Mouse (Mus musculus): ENCODE data around the gene Dnajb12.

The Dnajb12 gene

DNA sequence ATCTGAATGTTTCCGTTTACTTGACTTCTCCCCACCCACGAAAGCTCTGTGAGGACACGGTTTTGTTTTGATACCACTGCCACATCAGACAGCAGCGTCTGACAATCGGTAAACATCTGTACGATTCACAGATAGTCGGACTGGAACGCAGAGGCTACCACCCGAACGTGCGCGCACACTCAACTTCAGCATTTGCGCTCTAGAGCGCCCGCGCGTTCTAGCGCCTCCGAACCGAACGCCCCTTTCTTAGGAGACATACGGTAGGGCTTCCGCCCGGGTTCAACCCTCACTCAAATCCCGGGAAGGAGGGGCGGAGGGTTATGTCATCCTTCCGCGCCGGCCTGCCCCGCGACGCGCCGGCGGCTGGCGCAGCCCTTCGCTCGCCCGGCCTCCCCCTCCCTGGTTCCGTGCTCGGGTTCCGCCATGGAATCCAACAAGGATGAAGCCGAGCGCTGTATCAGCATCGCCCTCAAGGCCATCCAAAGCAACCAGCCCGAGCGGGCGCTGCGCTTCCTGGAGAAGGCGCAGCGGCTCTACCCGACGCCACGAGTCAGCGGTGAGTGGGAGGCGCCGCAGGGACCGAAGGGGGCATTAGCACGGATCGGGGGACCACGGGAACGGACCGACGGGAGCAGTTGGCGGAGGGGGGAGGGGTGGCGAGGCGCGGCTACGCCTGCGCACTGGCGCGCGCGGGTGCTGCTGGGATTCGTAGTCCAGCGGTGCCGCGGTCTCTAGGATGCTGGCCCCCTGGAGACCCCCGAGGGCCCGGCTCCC lies at the start of gene Dnajb12:
Dnajb12 (plus strand) TSS at position 302 of the 774 bp plus-strand sequence.
- peak; percentile 89 for DNase-seq (ENCODE audit: low read depth, low spot score)

DNA sequence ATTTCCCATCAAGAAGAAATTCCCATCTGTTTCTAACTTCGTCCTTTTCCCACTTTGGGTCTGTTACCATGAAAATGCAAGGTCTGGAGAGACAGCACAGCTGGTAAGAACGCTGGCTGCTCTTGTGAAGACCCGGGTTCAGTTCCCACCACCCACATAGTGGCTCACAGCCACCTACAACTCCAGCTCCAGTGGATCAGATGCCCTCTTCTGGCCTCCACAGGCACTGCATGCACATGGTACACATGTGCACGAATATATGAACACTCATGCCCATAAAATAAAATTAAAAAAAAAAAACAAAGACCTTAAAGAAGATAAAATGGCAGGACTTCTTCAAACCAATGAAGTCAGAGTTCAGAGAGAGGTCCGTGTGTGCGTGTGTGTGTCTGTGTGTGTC lies 49.5 kb upstream of the Dnajb12 start:
- DNase-seq (ENCODE audit: low read depth, low spot score), result no peak

DNA sequence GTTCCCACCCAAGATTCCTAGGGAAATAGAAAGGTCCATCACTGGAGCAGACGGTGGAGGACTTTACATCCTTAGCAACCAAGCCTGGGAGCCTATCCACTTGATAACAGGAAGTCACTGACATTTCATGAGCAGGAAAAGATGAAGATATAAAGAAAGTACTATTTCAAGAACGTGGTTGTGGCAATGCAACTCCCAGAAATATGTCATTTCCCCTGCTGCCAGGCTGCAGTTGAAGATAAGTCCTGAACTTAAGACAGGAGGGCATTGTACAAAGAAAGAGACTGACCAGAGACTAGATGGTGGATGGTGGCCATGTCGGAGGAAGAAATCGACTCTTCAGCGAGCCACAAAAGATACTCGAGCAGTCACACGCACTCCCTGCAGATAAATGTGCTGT lies 47.4 kb upstream of the Dnajb12 start:
- no peak for DNase-seq (ENCODE audit: low read depth, low spot score)

DNA sequence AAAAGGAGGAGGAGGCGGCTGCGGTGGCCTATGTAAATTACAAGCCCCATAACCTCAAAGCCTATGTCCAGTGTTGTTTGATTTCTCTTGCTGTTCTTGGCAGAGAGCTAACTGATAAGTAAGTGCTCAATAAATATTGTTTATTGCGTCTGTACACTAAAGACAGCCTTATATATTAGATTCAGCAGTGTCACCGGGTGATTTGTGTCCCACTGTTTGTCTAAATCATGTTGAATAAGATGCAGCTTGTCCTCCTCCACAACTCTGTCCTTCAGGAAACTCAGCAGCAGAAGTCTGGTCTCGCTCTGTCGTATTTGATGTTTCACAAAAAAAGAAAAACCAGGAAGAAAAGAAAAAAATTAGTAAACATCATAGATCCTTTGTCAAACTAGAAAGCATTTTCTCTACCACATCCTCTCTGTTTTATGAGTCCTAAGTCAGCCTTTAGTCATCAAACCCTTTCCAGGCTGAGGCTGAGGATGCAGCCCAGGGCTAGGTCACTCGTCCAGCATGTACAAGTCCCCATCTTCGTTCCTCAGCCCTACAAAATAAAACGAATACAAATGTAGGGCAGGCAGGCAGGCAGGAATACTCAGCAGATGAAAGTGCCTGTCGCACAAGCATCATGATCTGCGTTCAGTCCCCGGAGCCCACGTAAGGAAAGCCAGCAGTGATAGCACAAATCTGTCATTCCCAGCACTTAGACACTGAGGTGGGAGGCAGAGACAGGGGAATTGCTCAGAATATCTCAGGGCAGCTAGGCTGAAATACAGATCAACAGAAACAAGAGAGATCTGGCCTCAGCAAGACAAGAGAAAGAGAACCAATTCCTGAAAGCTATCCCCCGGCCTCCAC lies 43.8 kb upstream of the Dnajb12 start:
- no peak for DNase-seq (ENCODE audit: low read depth, low spot score)

DNA sequence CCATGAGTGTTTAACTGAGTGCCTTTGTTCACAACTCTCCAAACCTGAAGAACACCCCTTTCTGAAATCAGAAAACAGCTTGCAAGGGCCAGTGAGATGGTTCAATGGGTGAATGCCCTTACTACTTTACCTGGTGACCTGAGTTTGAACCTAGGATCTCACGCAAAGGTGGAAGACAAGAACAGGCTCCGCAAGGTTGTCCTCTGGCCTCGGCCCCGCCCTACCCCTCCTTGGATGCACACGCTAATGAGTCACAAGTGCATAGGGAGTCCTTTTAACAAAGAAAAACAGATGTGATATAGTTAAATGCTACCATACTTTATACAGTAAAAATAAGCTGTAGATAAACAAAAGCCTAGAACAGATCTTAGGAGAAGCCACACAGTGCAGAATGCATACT lies 41.9 kb upstream of the Dnajb12 start:
- DNase-seq (ENCODE audit: low read depth, low spot score), result no peak

DNA sequence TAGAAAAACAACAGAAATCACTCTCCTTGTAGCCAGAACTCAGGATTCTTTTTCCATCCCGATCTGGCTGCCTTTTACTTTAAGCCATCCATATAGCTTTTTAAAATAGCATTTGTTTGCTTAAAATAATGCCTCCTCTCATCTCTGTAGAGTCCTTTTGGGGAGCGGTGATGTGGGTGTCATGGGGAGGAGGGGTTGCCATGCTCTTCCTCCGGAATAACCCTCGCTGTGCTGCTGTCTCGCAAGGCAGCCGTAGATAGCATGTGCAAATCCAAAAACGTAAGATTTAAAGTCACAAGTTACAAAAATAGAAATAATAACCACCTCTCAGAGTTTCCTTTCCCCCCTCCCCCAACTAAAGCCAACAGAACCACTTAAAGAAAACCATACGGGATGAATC lies 37.9 kb upstream of the Dnajb12 start:
- no peak for DNase-seq (ENCODE audit: low read depth, low spot score)

DNA sequence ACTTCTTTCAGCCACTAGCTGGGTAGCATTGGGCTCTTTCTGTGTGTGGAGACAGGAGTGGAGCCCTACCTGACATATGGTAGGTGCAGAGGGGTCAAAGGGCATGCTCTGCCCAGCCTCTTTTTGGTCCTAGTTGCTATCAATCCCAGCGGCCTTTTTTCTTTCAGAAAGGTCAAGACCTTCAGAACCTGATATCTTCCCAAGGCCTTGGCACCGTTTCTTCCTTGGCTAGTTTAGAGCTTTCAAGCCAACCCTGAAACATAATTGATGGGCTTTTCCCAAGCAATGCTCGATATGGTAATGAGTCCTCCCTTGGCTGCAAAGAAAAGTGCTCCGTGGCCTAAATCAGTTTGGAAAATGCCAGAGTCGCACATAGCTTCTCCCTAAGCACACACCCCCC lies 36.2 kb upstream of the Dnajb12 start:
- DNase-seq (ENCODE audit: low read depth, low spot score), result no peak

DNA sequence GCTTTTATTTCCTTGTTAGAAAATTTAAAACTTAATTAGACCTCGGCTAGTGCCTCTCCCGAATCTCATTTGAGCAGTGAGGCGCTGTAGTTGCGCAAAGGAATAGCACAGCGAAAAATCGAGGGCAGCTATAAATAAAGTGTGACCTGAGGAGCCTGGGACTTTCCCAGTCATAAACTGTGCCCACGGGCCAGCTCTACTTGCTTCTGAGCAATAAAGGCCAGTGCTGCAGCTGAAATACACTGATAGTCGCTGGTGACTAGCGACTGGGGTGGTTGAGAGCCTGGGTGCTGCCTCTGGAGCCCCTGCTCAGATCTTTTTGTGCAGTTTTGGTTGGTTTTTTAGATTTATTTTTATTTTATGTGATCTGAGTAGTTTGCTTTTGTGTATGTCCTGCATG lies 34.7 kb upstream of the Dnajb12 start:
- DNase-seq (ENCODE audit: low read depth, low spot score), result no peak

DNA sequence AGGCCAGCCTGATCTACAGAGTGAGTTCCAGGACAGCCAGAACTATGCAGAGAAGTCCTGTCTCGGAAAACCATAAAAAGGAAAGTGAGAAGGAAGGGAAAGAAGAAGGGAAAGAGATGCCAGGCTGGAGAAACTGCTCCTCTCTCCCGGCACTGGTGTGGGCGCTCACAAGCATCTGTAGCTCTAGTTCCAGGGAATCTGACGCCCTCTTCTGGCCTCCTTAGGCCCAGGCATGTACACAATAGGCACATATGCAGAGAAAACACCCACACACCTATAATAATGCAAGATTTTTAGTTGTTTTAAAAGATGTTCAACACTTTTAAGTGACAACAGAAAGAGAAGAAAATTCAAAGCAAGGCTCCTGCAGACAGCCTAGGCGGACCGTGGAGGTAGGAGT lies 32.9 kb upstream of the Dnajb12 start:
- no peak for DNase-seq (ENCODE audit: low read depth, low spot score)

DNA sequence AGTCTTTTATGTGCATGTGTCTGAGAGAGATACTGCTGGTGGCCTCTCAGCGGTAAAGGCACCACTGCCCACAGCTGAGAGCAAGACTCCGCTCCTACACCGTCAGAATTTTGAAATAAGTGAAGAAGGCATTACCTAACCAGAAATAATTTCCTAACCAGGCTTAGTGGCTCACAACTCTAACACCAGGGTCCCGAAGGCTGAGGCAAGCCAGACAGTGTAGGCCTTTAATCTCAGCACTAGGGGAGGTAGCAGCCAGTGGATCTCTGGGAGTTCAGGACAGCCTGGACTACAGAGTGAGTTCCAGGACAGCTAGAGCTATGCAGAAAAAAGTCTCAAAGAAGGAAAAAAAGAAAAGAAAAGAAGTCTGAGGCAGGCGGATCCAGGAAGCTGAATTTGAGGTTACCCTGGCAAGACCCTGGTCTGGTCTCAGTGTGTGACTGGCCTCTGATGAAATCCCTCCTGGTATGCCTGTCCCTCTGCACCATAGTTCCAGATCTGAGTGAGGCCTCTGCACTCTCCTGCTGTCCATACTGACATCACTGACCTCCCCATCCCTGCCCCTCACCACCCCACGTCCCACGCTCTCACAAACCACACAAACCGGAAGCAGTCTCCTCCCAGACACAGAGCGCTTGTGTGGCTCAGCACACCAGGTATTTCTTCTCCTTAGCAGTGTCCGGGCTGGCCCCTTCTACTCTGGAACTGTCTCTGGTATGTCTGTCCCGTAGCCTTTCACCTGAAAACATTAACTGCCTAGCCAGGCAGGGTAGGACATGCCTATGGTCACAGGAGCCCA lies 31.1 kb upstream of the Dnajb12 start:
- no peak for DNase-seq (ENCODE audit: low read depth, low spot score)

DNA sequence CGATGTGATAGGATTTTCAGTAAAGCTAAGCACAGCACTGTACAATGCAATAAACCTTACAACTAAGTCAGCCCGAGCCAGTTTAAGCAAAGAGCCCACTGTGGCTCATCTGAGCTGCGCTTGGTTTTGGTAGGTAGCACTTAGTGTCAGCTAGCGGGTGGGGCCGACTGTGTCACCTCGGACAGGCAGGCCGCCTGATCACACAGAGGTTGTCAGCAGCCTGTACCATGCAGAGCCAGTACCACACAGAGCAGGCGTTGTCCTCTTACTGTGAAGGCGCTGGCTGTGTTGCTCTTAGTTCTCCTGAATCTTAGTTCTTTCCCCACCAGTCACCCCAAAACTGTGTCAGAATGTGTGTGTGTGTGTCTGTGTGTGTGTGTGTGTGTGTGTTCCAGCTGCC lies 30.4 kb upstream of the Dnajb12 start:
- DNase-seq (ENCODE audit: low read depth, low spot score), result no peak

DNA sequence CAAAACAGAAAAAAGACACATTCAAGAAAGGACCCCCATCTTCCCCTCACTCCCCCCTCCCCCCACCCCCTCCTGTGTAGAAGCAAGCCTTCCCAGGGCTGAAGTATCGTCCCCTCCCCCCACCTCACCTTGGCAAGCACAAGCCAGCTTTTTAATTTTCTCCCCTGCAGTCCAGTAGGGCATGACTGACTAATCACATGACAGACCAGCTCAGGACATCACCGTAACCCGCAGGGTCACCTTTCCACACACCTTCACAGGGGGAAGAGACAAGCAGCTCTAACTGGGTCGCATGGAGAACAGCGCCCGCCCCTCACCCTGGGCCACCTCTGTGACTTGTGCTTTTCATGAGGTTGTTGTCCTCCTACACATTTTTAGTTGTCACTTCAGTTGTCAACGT lies 30.0 kb upstream of the Dnajb12 start:
- no peak for DNase-seq (ENCODE audit: low read depth, low spot score)

DNA sequence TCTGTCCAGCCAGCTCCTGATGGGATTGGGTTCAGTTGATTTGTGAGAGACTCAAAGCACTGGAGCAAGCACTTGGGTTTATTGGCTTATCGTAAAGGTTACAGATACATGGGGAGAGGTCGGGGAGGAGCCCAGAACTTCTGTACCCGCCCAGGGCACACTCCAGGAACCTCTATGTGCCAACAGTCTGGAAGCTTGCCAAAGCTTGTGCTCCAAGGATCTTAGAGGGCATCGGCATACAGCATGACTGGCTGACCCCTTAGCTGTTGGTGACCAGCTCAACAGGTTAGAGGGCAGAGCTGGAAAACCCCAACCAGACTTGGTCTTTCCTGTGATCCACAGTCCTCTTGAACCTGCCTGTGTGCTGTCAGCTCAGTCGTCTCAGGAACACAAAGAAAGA lies 22.2 kb upstream of the Dnajb12 start:
- DNase-seq (ENCODE audit: low read depth, low spot score), result no peak

DNA sequence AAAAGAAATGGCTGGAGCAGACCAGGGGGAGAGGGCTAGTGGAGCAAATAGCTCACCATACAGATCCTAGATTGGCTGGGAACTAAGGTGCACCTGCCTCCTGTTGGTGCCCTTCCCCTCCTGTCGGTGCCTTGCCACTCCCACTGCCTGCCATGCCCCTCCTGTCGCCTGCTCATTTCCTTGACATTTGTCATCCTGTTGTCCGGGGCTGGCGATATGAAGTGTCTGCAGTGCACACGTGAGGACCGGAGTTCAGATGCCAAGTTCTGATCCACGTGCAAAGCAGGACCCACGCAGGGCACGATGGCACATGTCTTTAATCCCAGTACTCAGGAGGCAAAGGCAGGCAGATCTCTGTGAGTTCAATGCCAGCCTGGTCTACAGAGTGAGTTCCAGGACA lies 18.7 kb upstream of the Dnajb12 start:
- no peak for DNase-seq (ENCODE audit: low read depth, low spot score)

DNA sequence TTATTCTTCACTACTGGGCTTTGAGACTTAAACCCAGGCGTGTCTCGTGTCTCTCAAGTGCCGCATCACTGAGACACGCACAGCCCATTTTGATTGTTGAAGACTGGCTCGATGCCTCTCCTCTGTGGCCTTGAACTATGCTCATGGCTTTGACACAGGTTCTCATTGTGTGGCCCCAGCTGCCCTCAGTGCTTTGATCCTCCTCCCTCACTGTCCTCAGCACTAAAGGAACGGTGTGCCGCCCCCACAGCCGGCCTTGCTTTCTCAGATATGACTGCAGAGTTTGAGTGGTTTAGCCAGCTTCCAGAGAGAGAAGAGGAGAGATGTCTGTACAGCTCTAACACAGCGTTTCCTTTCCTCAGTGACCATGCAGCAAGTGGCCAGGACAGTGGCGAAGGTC lies 18.2 kb upstream of the Dnajb12 start:
- DNase-seq (ENCODE audit: low read depth, low spot score), result no peak

DNA sequence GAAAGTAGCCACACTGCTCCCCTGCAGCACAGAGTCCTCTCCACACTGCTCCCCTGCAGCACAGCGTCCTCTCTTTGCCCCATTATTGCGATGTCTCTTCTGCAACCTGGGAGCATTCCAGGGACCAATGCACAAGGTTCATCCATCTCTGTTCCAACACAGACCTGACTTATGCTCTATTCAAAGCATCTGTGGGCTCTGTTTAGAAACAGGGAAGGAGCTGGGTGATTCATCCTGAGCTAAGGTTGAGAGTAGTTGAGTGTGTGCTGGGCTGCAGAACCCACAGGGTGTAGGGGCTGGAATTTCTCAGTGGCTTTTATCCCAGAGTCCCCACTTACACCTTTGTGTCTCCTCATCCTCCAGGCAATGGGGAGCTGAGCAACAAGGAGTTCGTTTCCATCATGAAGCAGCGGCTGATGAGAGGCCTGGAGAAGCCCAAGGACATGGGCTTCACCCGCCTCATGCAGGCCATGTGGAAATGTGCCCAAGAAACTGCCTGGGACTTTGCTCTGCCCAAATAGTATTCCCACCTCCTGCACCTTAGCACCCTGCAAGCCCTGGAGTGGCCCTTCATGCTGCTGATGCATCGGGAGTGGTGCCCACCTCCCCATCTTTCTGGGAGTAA lies 16.4 kb upstream of the Dnajb12 start:
- no peak for DNase-seq (ENCODE audit: low read depth, low spot score)

DNA sequence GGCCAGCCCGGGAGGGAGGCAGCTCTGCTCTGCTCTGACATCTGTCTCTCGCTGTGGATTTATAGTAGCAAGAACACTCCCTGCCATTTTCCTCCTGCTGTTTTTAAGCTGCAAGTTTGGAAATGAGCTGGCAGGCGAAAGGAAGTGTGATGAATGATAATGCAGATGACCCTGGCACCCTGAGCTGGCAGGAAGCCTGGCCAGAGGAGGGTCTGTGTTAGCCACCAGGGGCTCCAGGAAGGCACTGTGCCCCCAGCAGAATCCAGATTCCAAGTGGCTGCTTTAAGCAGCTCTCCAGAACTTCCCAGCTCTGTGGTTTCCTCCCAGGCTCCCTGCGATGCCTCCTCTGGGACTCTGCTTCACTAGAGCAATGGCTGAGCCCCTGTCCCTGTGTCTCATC lies 15.7 kb upstream of the Dnajb12 start:
- DNase-seq (ENCODE audit: low read depth, low spot score), result no peak

DNA sequence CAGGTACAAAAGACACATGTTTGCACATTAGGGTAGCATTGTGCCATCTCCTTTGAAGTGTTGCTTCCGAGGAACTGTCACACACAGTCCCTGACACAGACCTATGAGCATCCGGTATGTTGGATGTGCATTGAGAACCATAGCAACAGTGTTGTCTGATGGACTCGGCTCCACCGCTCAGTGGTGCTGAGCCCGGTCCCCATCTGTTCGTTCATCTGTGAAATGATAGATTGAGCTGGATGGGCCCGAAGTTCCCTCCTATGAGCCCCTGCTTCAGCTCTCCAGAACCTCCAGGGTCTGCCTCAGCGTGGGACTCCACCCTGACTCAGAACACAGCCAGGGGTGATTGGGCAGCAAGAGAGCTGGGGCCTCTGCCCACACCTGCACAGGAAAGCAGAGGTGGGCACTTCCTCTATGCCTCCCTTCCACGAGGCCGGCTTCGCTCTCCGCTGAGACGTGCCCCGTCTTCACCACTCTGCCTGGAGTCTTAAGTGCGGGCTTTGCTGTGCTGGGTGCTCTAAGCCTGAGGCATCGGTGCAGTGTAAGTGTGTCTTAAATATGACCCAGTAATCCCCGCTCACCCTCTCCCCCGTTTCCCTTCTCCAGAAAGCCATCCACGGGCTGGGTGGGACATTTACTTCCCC lies 15.0 kb upstream of the Dnajb12 start:
- no peak for DNase-seq (ENCODE audit: low read depth, low spot score)

DNA sequence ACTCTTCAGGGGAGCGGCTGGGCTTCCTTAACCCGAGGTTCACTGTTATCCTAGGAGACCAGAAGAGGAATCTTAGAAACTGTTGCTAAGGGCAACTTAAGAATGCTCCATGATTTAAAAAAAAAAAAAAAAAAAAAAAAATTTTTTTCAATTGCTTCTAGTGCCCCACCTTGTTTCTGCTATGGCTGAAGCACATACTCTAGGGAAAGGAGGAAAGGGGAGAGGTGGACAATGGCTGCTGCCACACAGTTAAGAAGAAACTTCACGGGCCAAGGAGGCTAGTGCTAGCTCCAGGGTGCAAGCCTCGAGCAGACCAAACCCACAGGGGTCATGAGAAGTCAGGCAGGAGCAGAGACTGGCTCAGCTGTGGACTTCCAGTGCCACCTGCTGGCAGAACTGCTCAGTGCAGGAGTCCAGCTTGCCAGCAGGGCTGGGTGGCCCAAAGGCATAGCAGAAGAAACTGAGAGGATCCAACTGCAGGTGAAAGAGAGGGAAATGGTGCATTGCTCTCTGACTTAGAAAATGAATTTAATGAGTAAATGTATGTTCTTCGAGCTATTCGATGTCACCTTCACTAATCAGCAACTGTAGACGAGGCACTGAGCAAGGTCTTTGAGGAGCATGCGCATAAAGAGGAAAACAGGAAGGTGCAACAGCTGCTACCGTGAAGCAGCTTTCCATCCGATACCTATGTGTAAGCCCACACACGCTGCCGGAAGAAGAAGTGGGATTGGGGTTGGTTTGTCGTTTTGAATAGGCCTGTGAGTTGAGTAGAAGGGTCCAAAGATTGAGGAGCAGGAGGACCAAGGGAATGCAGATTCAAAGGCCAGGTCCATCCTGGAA lies 14.3 kb upstream of the Dnajb12 start:
- peak; percentile 69 for DNase-seq (ENCODE audit: low read depth, low spot score)

DNA sequence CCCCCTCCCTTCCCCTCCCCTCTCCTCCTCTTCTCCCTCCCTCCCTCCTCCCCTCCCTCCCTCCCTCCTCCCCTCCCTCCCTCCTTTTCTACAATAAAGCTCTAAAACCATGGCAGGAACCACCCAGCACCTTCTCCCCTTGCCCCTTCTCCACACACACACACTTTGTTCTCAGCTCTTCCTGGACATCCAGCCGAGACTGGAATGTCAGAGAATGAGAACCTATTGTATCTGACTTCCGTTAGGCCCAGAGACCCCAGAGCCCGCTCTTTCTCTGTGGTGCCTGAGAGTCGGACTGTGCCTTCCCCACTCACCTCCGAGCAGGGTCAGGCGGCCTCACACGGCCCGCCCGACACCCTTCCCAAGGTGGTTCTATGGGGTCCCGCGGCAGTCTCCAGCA lies 11.1 kb upstream of the Dnajb12 start:
- no peak for DNase-seq (ENCODE audit: low read depth, low spot score)
